Mouse (Mus musculus): ENCODE measurements around the gene Ptpn4. TPM values are rescaled to one million over a fixed set of nuclear protein-coding genes. Genes with fewer than 3 reads are reported as not detected.

The Ptpn4 gene
- polyA plus RNA-seq, 1 experiment from 2014 or later: 22.3 TPM

GRCm38 (mm10) chr1:119634746-119635145, 202.7 kb downstream of the Ptpn4 start:
- no peak for ATAC-seq (ENCODE audit: low FRiP score)
- WGBS: 25% methylated on average over 3 of the region's 3 CpGs
- H3K27ac ChIP-seq: no peak overlapping the region

GRCm38 (mm10) chr1:119630428-119630827, 207.0 kb downstream of the Ptpn4 start:
- H3K9ac ChIP-seq: no peak overlapping the region
- H3K9me3 ChIP-seq (ENCODE audit: control insufficient read depth, low read length): no peaks in the 10 kb centered on the region
- no peaks in the 10 kb centered on the region for H3K27me3 ChIP-seq (ENCODE audit: control insufficient read depth, insufficient read depth, low read length)
- H3K36me3 ChIP-seq (replicated peaks; ENCODE audit: control insufficient read depth, insufficient read depth): no peaks in the 10 kb centered on the region; the same call in 1 of the 2 replicates
- DNase-seq (ENCODE audit: low spot score) (no peak), ATAC-seq (ENCODE audit: low FRiP score) (no peak)
- H3K4me3 ChIP-seq (replicated peaks; ENCODE audit: low read length): no peak overlapping the region
- H3K4me2 ChIP-seq (replicated peaks): no peak overlapping the region
- WGBS: 78% methylated on average over 1 of the region's 1 CpGs
- no peaks in the 10 kb centered on the region for H3K4me1 ChIP-seq (replicated peaks; ENCODE audit: control insufficient read depth, insufficient read depth, low read length)
- no peak overlapping the region for H3K27ac ChIP-seq

More at GRCm38 (mm10) chr1:119634746-119635145, 202.7 kb downstream of the Ptpn4 start:
- H3K36me3 ChIP-seq (replicated peaks; ENCODE audit: control insufficient read depth, insufficient read depth): no peaks in the 10 kb centered on the region; the same call in 1 of the 2 replicates
- H3K4me2 ChIP-seq (replicated peaks): no peak overlapping the region
- no peaks in the 10 kb centered on the region for H3K4me1 ChIP-seq (replicated peaks; ENCODE audit: control insufficient read depth, insufficient read depth, low read length)
- H3K9ac ChIP-seq: no peak overlapping the region
- no peak for DNase-seq (ENCODE audit: low spot score)
- no peaks in the 10 kb centered on the region for H3K9me3 ChIP-seq (ENCODE audit: control insufficient read depth, low read length)
- no peaks in the 10 kb centered on the region for H3K27me3 ChIP-seq (ENCODE audit: control insufficient read depth, insufficient read depth, low read length)
- no peak overlapping the region for H3K4me3 ChIP-seq (replicated peaks; ENCODE audit: low read length)

- DNase-seq (ENCODE audit: low spot score): no peak
- Histone ChIP-seq H3K4me3 (replicated peaks; ENCODE audit: low read length) (no peak overlapping the region), H3K27me3 (ENCODE audit: control insufficient read depth, insufficient read depth, low read length) (no peaks in the 10 kb centered on the region), H3K4me2 (replicated peaks) (no peak overlapping the region), H3K36me3 (replicated peaks; ENCODE audit: control insufficient read depth, insufficient read depth) (no peaks in the 10 kb centered on the region), H3K4me1 (replicated peaks; ENCODE audit: control insufficient read depth, insufficient read depth, low read length) (no peaks in the 10 kb centered on the region), H3K27ac (no peak overlapping the region), H3K9ac (no peak overlapping the region), H3K9me3 (ENCODE audit: control insufficient read depth, low read length) (no peaks in the 10 kb centered on the region)
- ATAC-seq (ENCODE audit: low FRiP score): no peak
- 87% methylated on average over 4 of the region's 4 CpGs for WGBS
Measured at GRCm38 (mm10) chr1:119626837-119627236, 210.6 kb downstream of the Ptpn4 start.

- Histone ChIP-seq H3K9ac (no peak overlapping the region), H3K4me1 (replicated peaks; ENCODE audit: control insufficient read depth, insufficient read depth, low read length) (no peaks in the 10 kb centered on the region), H3K4me3 (replicated peaks; ENCODE audit: low read length) (no peak overlapping the region), H3K27me3 (ENCODE audit: control insufficient read depth, insufficient read depth, low read length) (no peaks in the 10 kb centered on the region), H3K4me2 (replicated peaks) (no peak overlapping the region), H3K36me3 (replicated peaks; ENCODE audit: control insufficient read depth, insufficient read depth) (no peaks in the 10 kb centered on the region), H3K9me3 (ENCODE audit: control insufficient read depth, low read length) (no peaks in the 10 kb centered on the region), H3K27ac (no peak overlapping the region)
- ATAC-seq (ENCODE audit: low FRiP score) (no peak), DNase-seq (ENCODE audit: low spot score) (no peak)
- WGBS: 46% methylated on average over 2 of the region's 2 CpGs
Measured at GRCm38 (mm10) chr1:119624444-119624843, 213.0 kb downstream of the Ptpn4 start.

GRCm38 (mm10) chr1:119605396-119605795, 232.0 kb downstream of the Ptpn4 start:
- ATAC-seq (ENCODE audit: low FRiP score): no peak

More at GRCm38 (mm10) chr1:119605396-119605795, 232.0 kb downstream of the Ptpn4 start:
- no peaks in the 10 kb centered on the region for H3K9me3 ChIP-seq (ENCODE audit: control insufficient read depth, low read length)
- H3K27ac ChIP-seq: no peak overlapping the region
- H3K4me3 ChIP-seq (replicated peaks; ENCODE audit: low read length): no peak overlapping the region
- no peak overlapping the region for H3K9ac ChIP-seq
- no peak overlapping the region for H3K4me2 ChIP-seq (replicated peaks)
- DNase-seq (ENCODE audit: low spot score): no peak
- no peaks in the 10 kb centered on the region for H3K4me1 ChIP-seq (replicated peaks; ENCODE audit: control insufficient read depth, insufficient read depth, low read length)
- WGBS: 95% methylated on average over 3 of the region's 3 CpGs
- H3K36me3 ChIP-seq (replicated peaks; ENCODE audit: control insufficient read depth, insufficient read depth): peaks cover 11% of the 10 kb centered on the region; the same call in 1 of the 2 replicates
- H3K27me3 ChIP-seq (ENCODE audit: control insufficient read depth, insufficient read depth, low read length): no peaks in the 10 kb centered on the region

Other genes with a start within 250 kb of the Ptpn4 start
- 21.3 and 22.5 TPM in 2 replicates for gene Epb41l5, start 188.6 kb downstream of the Ptpn4 start, polyA plus RNA-seq (2014; fragmentation: Nextera tagmentation; extraction: Ambion mirVana)
- 6.7 and 7.3 TPM in 2 replicates for gene Tmem177, start 75.6 kb upstream of the Ptpn4 start, polyA plus RNA-seq (2014; fragmentation: Nextera tagmentation; extraction: Ambion mirVana)
- 0.32 and 0.48 TPM in 2 replicates for gene Cfap221, start 159.6 kb upstream of the Ptpn4 start, polyA plus RNA-seq (2014; fragmentation: Nextera tagmentation; extraction: Ambion mirVana)
- gene Sctr, start 169.3 kb upstream of the Ptpn4 start, polyA plus RNA-seq (2014; fragmentation: Nextera tagmentation; extraction: Ambion mirVana): 0.43 and 0.86 TPM in 2 replicates
- 7.5 and 10.1 TPM in 2 replicates for gene Tmem37, start 236.5 kb upstream of the Ptpn4 start, polyA plus RNA-seq (2014; fragmentation: Nextera tagmentation; extraction: Ambion mirVana)

All from hindbrain, embryonic 14.5 days (tissue).